ENCODE assay signal across 9 mouse cellular contexts in the genomic region with DNA sequence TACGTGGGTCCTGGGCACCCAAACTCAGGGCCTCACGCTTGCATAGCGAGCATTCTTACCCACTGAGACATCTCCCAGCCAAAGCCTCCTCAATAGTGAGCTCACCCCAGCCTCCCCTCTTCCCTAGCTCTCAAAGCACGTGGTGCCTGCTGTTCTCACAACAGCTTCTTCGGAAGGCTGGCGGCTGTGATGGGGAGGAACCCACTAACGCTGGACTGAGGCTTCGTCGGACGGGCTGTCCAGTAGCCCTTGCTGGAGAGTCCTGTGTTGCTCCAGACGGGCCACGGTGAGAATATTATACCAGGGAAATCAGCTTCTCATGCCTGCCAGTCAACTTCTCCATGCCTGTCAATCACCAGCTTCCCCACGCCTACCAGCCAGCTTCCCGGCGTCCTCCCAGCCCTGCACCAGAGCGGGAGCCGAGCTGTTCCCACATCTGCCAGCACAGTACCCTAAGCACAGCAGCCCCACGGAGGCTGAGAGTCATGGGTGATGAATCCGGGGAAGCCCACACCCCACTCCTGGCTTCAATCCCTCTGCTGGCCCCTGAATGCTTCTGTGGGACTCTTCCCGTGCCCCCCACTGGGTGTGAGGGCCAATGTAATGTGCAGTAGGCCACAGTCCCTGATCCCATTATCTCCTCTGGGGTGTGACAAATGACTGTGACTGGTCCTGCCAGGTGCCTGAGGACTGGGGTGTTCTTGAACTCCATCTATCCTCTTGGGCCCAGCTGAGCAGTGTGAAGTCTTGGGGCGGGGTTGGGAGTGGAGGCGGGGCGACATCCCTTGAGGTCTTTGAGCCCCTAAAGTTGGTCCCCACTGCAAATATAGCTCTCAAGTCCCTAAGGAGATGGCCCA. TPM values are rescaled to one million over a fixed set of nuclear protein-coding genes. Genes with fewer than 3 reads are reported as not detected.
DNase-seq lines count a peak whose midpoint lies in the region; ATAC-seq and TF ChIP-seq lines count a peak whose summit lies in the region.
"Had no signal": no experiment of that assay in that cellular context is flagged by ENCODE, and none has a peak within 500 bp of the region (broad histone marks: within the 10 kb centered on the region; RNA-seq: fewer than 3 reads in every experiment).

No protein-coding gene starts in this region.

- no peak for ATAC-seq in intestine, embryonic 14.5 days (replicated peaks; ENCODE audit: low FRiP score, low TSS enrichment, low read depth)
- no peak for ATAC-seq in intestine, postnatal 0 days
- ATAC-seq in forebrain, embryonic 15.5 days (replicated peaks), result peak; percentile 49; the same call in 1 of the 2 replicates
- peak; percentile 37; the same call in 1 of the 2 replicates for ATAC-seq in midbrain, embryonic 16.5 days

- H3K36me3 ChIP-seq in intestine, embryonic 14.5 days (ENCODE audit: control insufficient read depth, insufficient read depth, low read length), result no peaks in the 10 kb centered on the region
- no peaks in the 10 kb centered on the region for H3K36me3 ChIP-seq in intestine, postnatal 0 days (ENCODE audit: control insufficient read depth, insufficient read depth)
- no peaks in the 10 kb centered on the region for H3K36me3 ChIP-seq in forebrain, embryonic 15.5 days
- H3K36me3 ChIP-seq in midbrain, embryonic 16.5 days (ENCODE audit: control insufficient read depth, insufficient read depth, low read length), result no peaks in the 10 kb centered on the region
- H3K36me3 ChIP-seq: G1E had no signal

- H3K9ac ChIP-seq in intestine, embryonic 14.5 days (ENCODE audit: low read length), result no peak overlapping the region
- H3K9ac ChIP-seq in intestine, postnatal 0 days (ENCODE audit: low read depth, low read length), result no peak overlapping the region
- 0 out of 2 replicates have a peak overlapping the region, but pooled peaks have one; percentile 5 for H3K9ac ChIP-seq in forebrain, embryonic 15.5 days (replicated peaks)
- H3K9ac ChIP-seq in midbrain, embryonic 16.5 days (ENCODE audit: low read depth, low read length), result 0 out of 2 replicates have a peak overlapping the region, but pooled peaks have one; percentile 24

- WGBS in intestine, embryonic 14.5 days, result 51% methylated on average over 23 of the region's 23 CpGs
- WGBS in intestine, postnatal 0 days, result 67% methylated on average over 23 of the region's 23 CpGs
- 41% methylated on average over 23 of the region's 23 CpGs for WGBS in forebrain, embryonic 15.5 days
- 20% methylated on average over 23 of the region's 23 CpGs for WGBS in midbrain, embryonic 16.5 days

- H3K9me3 ChIP-seq in intestine, embryonic 14.5 days (ENCODE audit: control insufficient read depth, low read length), result 0 out of 2 replicates have a peak, but pooled peaks cover 3% of the 10 kb centered on the region
- H3K9me3 ChIP-seq in intestine, postnatal 0 days (ENCODE audit: control insufficient read depth), result no peaks in the 10 kb centered on the region
- no peaks in the 10 kb centered on the region for H3K9me3 ChIP-seq in forebrain, embryonic 15.5 days
- H3K9me3 ChIP-seq in midbrain, embryonic 16.5 days (replicated peaks; ENCODE audit: control insufficient read depth, low read length, poor library complexity, severe bottlenecking), result no peaks in the 10 kb centered on the region
- H3K9me3 ChIP-seq: G1E had no signal

- peaks cover 39% of the 10 kb centered on the region for H3K4me1 ChIP-seq in intestine, embryonic 14.5 days (replicated peaks; ENCODE audit: control insufficient read depth, insufficient read depth, low read length)
- peaks cover 19% of the 10 kb centered on the region for H3K4me1 ChIP-seq in intestine, postnatal 0 days (replicated peaks; ENCODE audit: control insufficient read depth, insufficient read depth, low read length)
- peaks cover 13% of the 10 kb centered on the region for H3K4me1 ChIP-seq in forebrain, embryonic 15.5 days
- peaks cover 14% of the 10 kb centered on the region; the same call in 1 of the 2 replicates for H3K4me1 ChIP-seq in midbrain, embryonic 16.5 days (ENCODE audit: control insufficient read depth, insufficient read depth, low read length)

- H3K4me3 ChIP-seq in intestine, embryonic 14.5 days (ENCODE audit: low read depth, low read length), result no peak overlapping the region
- no peak overlapping the region for H3K4me3 ChIP-seq in intestine, postnatal 0 days (ENCODE audit: low read depth, low read length)
- H3K4me3 ChIP-seq in forebrain, embryonic 15.5 days, result no peak overlapping the region
- H3K4me3 ChIP-seq in midbrain, embryonic 16.5 days (ENCODE audit: low read depth, low read length), result no peak overlapping the region

- DNase-seq in intestine, embryonic 14.5 days (ENCODE audit: low spot score), result no peak
- DNase-seq in NIH3T3 (ENCODE audit: low read depth), result peak; percentile 78
- DNase-seq in thymus, postnatal 25 days, result no peak
- DNase-seq in gastrocnemius, postnatal 10 days, result no peak
- DNase-seq in gastrocnemius, postnatal 14 days, result no peak

- no peaks in the 10 kb centered on the region for H3K27me3 ChIP-seq in intestine, embryonic 14.5 days (replicated peaks; ENCODE audit: control insufficient read depth, insufficient read depth, low read length)
- H3K27me3 ChIP-seq in intestine, postnatal 0 days (replicated peaks; ENCODE audit: control insufficient read depth, insufficient read depth, low read length), result no peaks in the 10 kb centered on the region
- H3K27me3 ChIP-seq in forebrain, embryonic 15.5 days, result no peaks in the 10 kb centered on the region
- no peaks in the 10 kb centered on the region for H3K27me3 ChIP-seq in midbrain, embryonic 16.5 days (ENCODE audit: control insufficient read depth, insufficient read depth, low read depth, low read length)

- intact Hi-C loops in gastrocnemius, postnatal 14 days (cut with DNase I; ENCODE audit: low total_unique reads), result no loop called here

- no peak overlapping the region for H3K27ac ChIP-seq in intestine, embryonic 14.5 days (ENCODE audit: low read depth)
- H3K27ac ChIP-seq in intestine, postnatal 0 days (ENCODE audit: low read depth, low read length), result no peak overlapping the region
- no peak overlapping the region for H3K27ac ChIP-seq in forebrain, embryonic 15.5 days (replicated peaks)
- H3K27ac ChIP-seq in midbrain, embryonic 16.5 days (ENCODE audit: low read length), result no peak overlapping the region

- TF ChIP-seq CTCF in intestine, postnatal 0 days (IDR thresholded peaks at IDR 0.05; ENCODE audit: low read depth), result no peak

- H3K4me2 ChIP-seq in intestine, embryonic 14.5 days (ENCODE audit: low read length), result peak overlapping the region; percentile 11; the same call in 1 of the 2 replicates
- no peak overlapping the region for H3K4me2 ChIP-seq in intestine, postnatal 0 days (replicated peaks; ENCODE audit: low read depth)
- H3K4me2 ChIP-seq in forebrain, embryonic 15.5 days (replicated peaks), result peak overlapping the region; percentile 22; the same call in 1 of the 2 replicates
- peak overlapping the region; percentile 32 for H3K4me2 ChIP-seq in midbrain, embryonic 16.5 days (ENCODE audit: low read length)

RNA-seq across cellular contexts. Expression of a gene that starts 26.3 kb away (rescaled TPM):
- polyA plus RNA-seq in intestine, embryonic 14.5 days (2014; fragmentation: Nextera tagmentation; extraction: Ambion mirVana), result 3.4 and 3.5 TPM in 2 replicates
- polyA plus RNA-seq in intestine, postnatal 0 days (2015; fragmentation: Nextera tagmentation; extraction: Ambion mirVana), result 5.6 and 6.6 TPM in 2 replicates
- polyA plus RNA-seq in forebrain, embryonic 15.5 days (2015; fragmentation: Nextera tagmentation; extraction: Ambion mirVana), result 1.0 and 1.1 TPM in 2 replicates
- 0.94 and 1.0 TPM in 2 replicates for polyA plus RNA-seq in midbrain, embryonic 16.5 days (2015; fragmentation: Nextera tagmentation; extraction: Ambion mirVana)
- 1 to 10 TPM; 3.9 to 5.9 TPM for total RNA-seq in gastrocnemius, postnatal 10 days (2021)
- 1 to 10 TPM; 2.9 to 3.7 TPM for total RNA-seq in gastrocnemius, postnatal 14 days (2021)
- total RNA-seq: G1E had no signal
- polyA plus RNA-seq: G1E had no signal

RNA-seq across cellular contexts. Expression of a gene that starts 35.4 kb away (rescaled TPM):
- 14.2 and 15.8 TPM in 2 replicates for polyA plus RNA-seq in intestine, embryonic 14.5 days (2014; fragmentation: Nextera tagmentation; extraction: Ambion mirVana)
- 4.5 and 6.3 TPM in 2 replicates for polyA plus RNA-seq in intestine, postnatal 0 days (2015; fragmentation: Nextera tagmentation; extraction: Ambion mirVana)
- polyA plus RNA-seq in forebrain, embryonic 15.5 days (2015; fragmentation: Nextera tagmentation; extraction: Ambion mirVana), result 1.3 TPM in 2 replicates
- polyA plus RNA-seq in midbrain, embryonic 16.5 days (2015; fragmentation: Nextera tagmentation; extraction: Ambion mirVana), result 1.1 and 1.3 TPM in 2 replicates
- 1 to 10 TPM; 2.6 to 3.2 TPM for total RNA-seq in gastrocnemius, postnatal 10 days (2021)
- 1 to 10 TPM; 1.3 to 1.4 TPM for total RNA-seq in gastrocnemius, postnatal 14 days (2021)
- total RNA-seq: G1E had no signal
- polyA plus RNA-seq: G1E had no signal

Comparison
In these comparisons a context has a peak if more than half of its experiments do, and no peak if none do; other contexts are left out.
1. ATAC-seq: peak in forebrain, embryonic 15.5 days (single experiment) and midbrain, embryonic 16.5 days (single experiment); none in intestine, embryonic 14.5 days (single experiment) and intestine, postnatal 0 days (single experiment).
2. H3K9ac ChIP-seq: peak in forebrain, embryonic 15.5 days (single experiment) and midbrain, embryonic 16.5 days (single experiment); none in intestine, embryonic 14.5 days (single experiment) and intestine, postnatal 0 days (single experiment).